Comparison of ENCODE assay signal across 7 mouse cellular contexts in the genomic region with DNA sequence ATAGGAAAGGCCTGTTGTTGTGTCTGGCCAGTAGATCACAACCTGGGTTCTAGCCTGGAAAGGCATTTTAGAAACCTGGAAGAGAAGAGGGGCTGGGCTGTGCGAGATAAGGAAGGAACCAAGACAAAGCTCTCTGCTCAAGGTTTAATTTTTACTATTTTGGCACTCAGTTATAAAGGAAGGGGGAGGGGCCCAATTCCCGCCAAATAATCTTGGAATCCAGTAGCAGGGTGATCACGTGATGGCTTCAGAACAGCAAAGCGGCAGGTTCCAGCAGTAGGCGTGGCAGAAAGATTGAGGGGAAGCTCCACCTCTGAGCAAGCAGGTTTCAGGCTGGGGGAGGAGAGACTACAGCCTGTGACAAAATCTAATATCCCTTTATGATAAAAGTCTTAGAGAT. TPM values are rescaled to one million over a fixed set of nuclear protein-coding genes. Genes with fewer than 3 reads are reported as not detected.
DNase-seq lines count a peak whose midpoint lies in the region; TF ChIP-seq lines count a peak whose summit lies in the region.
"Not testable (repeated sequence)": the region's sequence is repeated elsewhere in the genome, so short reads cannot be mapped to it uniquely, and the experiment has no call there.

No protein-coding gene starts in this region.

- peak; percentile 45 for DNase-seq in R1 (ENCODE audit: low read depth, low spot score)
- DNase-seq in ZHBTc4 (ENCODE audit: low read depth, low spot score): peak; percentile 19
- peak; percentile 4 for DNase-seq in forebrain, embryonic 10.5 days (ENCODE audit: extremely low spot score, low spot score)
- DNase-seq in heart, adult 11 months: peak; percentile 25
- peak; percentile 46 for DNase-seq in kidney, adult 2 months
- peak; percentile 70 for DNase-seq in kidney, adult 9 months
- DNase-seq in lung, postnatal 36 days: peak; percentile 2

- H3K4me1 ChIP-seq in forebrain, embryonic 10.5 days; kidney, adult 2 months (ENCODE audit: control insufficient read depth, insufficient read depth, low read length): not testable (repeated sequence)

- TF ChIP-seq POLR2A in kidney, adult 2 months (IDR thresholded peaks at IDR 0.05; ENCODE audit: low read depth, low read length): not testable (repeated sequence)

- H3K4me3 ChIP-seq in forebrain, embryonic 10.5 days; kidney, adult 2 months (ENCODE audit: insufficient read depth, low read depth, low read length): not testable (repeated sequence)

- not testable (repeated sequence) for H3K36me3 ChIP-seq in forebrain, embryonic 10.5 days (replicated peaks); kidney, adult 2 months (ENCODE audit: control insufficient read depth, insufficient read depth, low read length)

- WGBS in forebrain, embryonic 10.5 days: 61% methylated on average over 5 of the region's 5 CpGs
- 35% methylated on average over 5 of the region's 5 CpGs for WGBS in kidney, adult 2 months

- not testable (repeated sequence) for H3K27me3 ChIP-seq in forebrain, embryonic 10.5 days (ENCODE audit: poor library complexity, severe bottlenecking); kidney, adult 2 months (replicated peaks; ENCODE audit: control insufficient read depth, insufficient read depth, low read length)

- TF ChIP-seq CTCF in kidney, adult 2 months (conservative IDR thresholded peaks at IDR 0.05; ENCODE audit: insufficient read depth, insufficient read length, low read depth, low read length): not testable (repeated sequence)

- not testable (repeated sequence) for H3K27ac ChIP-seq in forebrain, embryonic 10.5 days; kidney, adult 2 months (ENCODE audit: insufficient read depth, low read depth, low read length)

- not testable (repeated sequence) for H3K9me3 ChIP-seq in forebrain, embryonic 10.5 days

RNA-seq across cellular contexts. Expression of a gene that starts 59.4 kb away (rescaled TPM):
- 538 and 552 TPM in 2 replicates for polyA plus RNA-seq in forebrain, embryonic 10.5 days (2016; fragmentation: Nextera tagmentation; extraction: Ambion mirVana)
- polyA plus RNA-seq in kidney, adult 2 months (2012; rRNA removed): 19.4 and 29.1 TPM in 2 replicates

Comparison
In these comparisons a context has a peak if more than half of its experiments do, and no peak if none do; other contexts are left out.
1. DNase-seq: peak in every context shown above with its lines; median percentile 70 in kidney, adult 9 months; 46 in kidney, adult 2 months; 45 in R1; 25 in heart, adult 11 months; 19 in ZHBTc4; 4 in forebrain, embryonic 10.5 days; 2 in lung, postnatal 36 days.
2. RNA of a gene that starts 59.4 kb away (polyA plus RNA-seq): 538 to 552 TPM in forebrain, embryonic 10.5 days; 19.4 to 29.1 TPM in kidney, adult 2 months; every median in the first group is over 10 times any median in the second.